Mouse (Mus musculus): Measurements from ENCODE around the gene Adprhl2. TPM values are rescaled to one million over a fixed set of nuclear protein-coding genes. Genes with fewer than 3 reads are reported as not detected.

Adprhl2 gene
- polyA plus RNA-seq, 2 experiments: 59.9 to 66.3 TPM

DNA sequence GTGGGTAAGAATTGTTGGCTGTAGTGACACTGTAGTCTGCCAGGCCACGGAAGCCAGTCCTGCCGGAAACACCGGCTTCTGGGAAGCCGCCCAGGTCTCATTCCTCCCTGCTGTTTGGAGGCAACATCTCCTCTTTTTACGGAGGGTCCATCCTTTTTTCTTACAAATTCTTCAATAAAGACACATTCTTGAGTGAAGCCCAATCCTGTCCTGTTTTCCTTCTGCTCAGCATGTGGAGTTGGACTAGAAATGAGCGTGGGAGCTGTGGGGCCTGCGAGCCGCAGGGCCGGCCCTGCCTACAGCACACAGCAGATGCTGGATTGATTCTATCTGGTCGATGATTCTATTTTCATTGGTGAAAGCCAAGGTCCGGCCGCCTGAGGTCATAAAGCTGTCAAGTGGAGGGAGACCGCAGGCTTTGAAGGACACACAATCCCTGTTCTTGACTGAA, 45.8 kb downstream of the Adprhl2 start:
- WGBS: 81% methylated on average over 13 of the region's 13 CpGs
- H3K27me3 ChIP-seq (ENCODE audit: control insufficient read depth, insufficient read depth, low read length): no peaks in the 10 kb centered on the region
- no peaks in the 10 kb centered on the region for H3K9me3 ChIP-seq (ENCODE audit: control insufficient read depth, low read length)
- DNase-seq (ENCODE audit: low spot score) (no peak), ATAC-seq (ENCODE audit: low FRiP score, low read depth) (no peak)
- no peak overlapping the region for H3K9ac ChIP-seq (ENCODE audit: low read depth, low read length, severe bottlenecking)
- no peak for TF ChIP-seq POLR2A (IDR thresholded peaks at IDR 0.05; ENCODE audit: borderline replicate concordance, extremely low read depth, insufficient read depth, insufficient read length)
- H3K4me2 ChIP-seq (replicated peaks; ENCODE audit: low read depth, low read length, severe bottlenecking): no peak overlapping the region
- H3K36me3 ChIP-seq (ENCODE audit: control insufficient read depth, insufficient read depth, low read length): peaks cover 37% of the 10 kb centered on the region
- no peak overlapping the region for H3K27ac ChIP-seq (replicated peaks; ENCODE audit: low read depth, low read length)
- H3K4me3 ChIP-seq (replicated peaks; ENCODE audit: low read length): no peak overlapping the region
- peaks cover 21% of the 10 kb centered on the region for H3K4me1 ChIP-seq (ENCODE audit: control insufficient read depth, insufficient read depth, low read length)

DNA sequence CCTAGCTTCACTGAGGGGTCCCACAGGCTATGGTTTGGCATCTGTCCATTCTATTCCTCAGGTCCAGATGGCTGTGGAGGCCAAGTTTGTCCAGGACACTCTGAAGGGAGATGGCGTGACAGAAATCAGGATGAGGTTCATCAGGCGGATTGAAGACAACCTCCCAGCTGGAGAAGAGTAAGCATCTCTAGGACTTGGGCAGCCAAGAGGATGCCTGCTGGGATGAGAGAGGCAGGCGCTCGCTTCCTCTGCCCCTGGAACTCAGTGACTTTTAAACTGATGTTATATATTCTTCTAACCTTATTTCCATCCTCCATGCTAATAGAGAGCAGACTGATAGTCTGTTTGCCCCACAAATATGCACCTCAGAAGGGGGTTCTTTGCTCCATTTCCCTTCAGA, 46.4 kb downstream of the Adprhl2 start:
- Histone ChIP-seq H3K4me2 (replicated peaks; ENCODE audit: low read depth, low read length, severe bottlenecking) (no peak overlapping the region), H3K36me3 (ENCODE audit: control insufficient read depth, insufficient read depth, low read length) (peaks cover 37% of the 10 kb centered on the region), H3K4me3 (replicated peaks; ENCODE audit: low read length) (no peak overlapping the region), H3K27me3 (ENCODE audit: control insufficient read depth, insufficient read depth, low read length) (no peaks in the 10 kb centered on the region), H3K9me3 (ENCODE audit: control insufficient read depth, low read length) (no peaks in the 10 kb centered on the region), H3K9ac (ENCODE audit: low read depth, low read length, severe bottlenecking) (no peak overlapping the region), H3K27ac (replicated peaks; ENCODE audit: low read depth, low read length) (no peak overlapping the region), H3K4me1 (ENCODE audit: control insufficient read depth, insufficient read depth, low read length) (peaks cover 21% of the 10 kb centered on the region)
- DNase-seq (ENCODE audit: low spot score): no peak
- WGBS: 95% methylated on average over 4 of the region's 4 CpGs
- no peak for ATAC-seq (ENCODE audit: low FRiP score, low read depth)
- no peak for TF ChIP-seq POLR2A (IDR thresholded peaks at IDR 0.05; ENCODE audit: borderline replicate concordance, extremely low read depth, insufficient read depth, insufficient read length)

DNA sequence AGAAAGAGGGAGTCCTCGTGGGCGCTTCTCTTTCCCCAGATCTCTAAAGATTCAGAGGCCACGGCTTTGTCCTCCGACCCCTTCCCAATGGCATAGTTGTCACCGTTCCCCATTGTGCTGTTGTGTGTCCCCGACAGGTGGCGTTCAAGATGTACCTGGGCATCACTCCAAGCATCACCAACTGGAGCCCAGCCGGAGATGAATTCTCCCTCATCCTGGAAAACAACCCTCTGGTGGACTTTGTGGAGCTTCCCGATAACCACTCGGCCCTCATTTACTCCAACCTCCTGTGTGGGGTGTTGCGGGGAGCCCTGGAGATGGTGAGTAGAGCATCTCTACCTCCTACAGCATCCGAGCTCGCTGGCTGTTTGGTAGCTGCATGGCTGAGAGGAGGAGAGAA, 47.8 kb downstream of the Adprhl2 start:
- no peak for DNase-seq (ENCODE audit: low spot score)
- peaks cover 37% of the 10 kb centered on the region for H3K36me3 ChIP-seq (ENCODE audit: control insufficient read depth, insufficient read depth, low read length)
- WGBS: 72% methylated on average over 13 of the region's 13 CpGs
- TF ChIP-seq POLR2A (IDR thresholded peaks at IDR 0.05; ENCODE audit: borderline replicate concordance, extremely low read depth, insufficient read depth, insufficient read length): no peak
- H3K9me3 ChIP-seq (ENCODE audit: control insufficient read depth, low read length): no peaks in the 10 kb centered on the region
- no peak overlapping the region for H3K27ac ChIP-seq (replicated peaks; ENCODE audit: low read depth, low read length)
- H3K4me2 ChIP-seq (replicated peaks; ENCODE audit: low read depth, low read length, severe bottlenecking): no peak overlapping the region
- ATAC-seq (ENCODE audit: low FRiP score, low read depth): no peak
- no peak overlapping the region for H3K4me3 ChIP-seq (replicated peaks; ENCODE audit: low read length)
- H3K9ac ChIP-seq (ENCODE audit: low read depth, low read length, severe bottlenecking): no peak overlapping the region
- peaks cover 10% of the 10 kb centered on the region for H3K4me1 ChIP-seq (ENCODE audit: control insufficient read depth, insufficient read depth, low read length)
- H3K27me3 ChIP-seq (ENCODE audit: control insufficient read depth, insufficient read depth, low read length): no peaks in the 10 kb centered on the region

DNA sequence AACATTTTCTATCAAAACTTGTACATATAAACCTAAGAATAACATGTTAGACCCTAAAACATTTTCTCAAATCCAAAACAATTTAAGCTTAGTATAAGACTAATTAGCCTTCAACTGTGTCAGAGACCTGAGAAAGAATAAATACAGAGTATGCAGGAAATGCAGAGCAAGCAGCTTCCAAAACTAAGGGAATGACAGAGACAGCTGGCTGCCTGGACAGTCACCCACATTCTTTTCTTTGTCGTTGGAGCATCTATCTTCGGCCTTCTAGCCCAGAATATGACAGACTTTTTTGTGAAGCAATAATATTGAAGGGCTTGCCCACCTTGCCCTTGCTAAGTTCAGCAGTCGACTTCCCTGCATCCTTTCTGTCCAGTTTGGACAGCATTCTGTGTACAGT, 52.2 kb downstream of the Adprhl2 start:
- no peak for DNase-seq (ENCODE audit: low spot score)
- ATAC-seq (ENCODE audit: low FRiP score, low read depth): no peak

More for the DNA sequence above, 52.2 kb downstream of the Adprhl2 start:
- 75% methylated on average over 3 of the region's 3 CpGs for WGBS
- no peak overlapping the region for H3K9ac ChIP-seq (ENCODE audit: low read depth, low read length, severe bottlenecking)
- H3K27me3 ChIP-seq (ENCODE audit: control insufficient read depth, insufficient read depth, low read length): no peaks in the 10 kb centered on the region
- no peak overlapping the region for H3K4me3 ChIP-seq (replicated peaks; ENCODE audit: low read length)
- TF ChIP-seq POLR2A (IDR thresholded peaks at IDR 0.05; ENCODE audit: borderline replicate concordance, extremely low read depth, insufficient read depth, insufficient read length): no peak
- no peak overlapping the region for H3K4me2 ChIP-seq (replicated peaks; ENCODE audit: low read depth, low read length, severe bottlenecking)
- no peak overlapping the region for H3K27ac ChIP-seq (replicated peaks; ENCODE audit: low read depth, low read length)
- H3K36me3 ChIP-seq (ENCODE audit: control insufficient read depth, insufficient read depth, low read length): peaks cover 31% of the 10 kb centered on the region
- H3K9me3 ChIP-seq (ENCODE audit: control insufficient read depth, low read length): no peaks in the 10 kb centered on the region
- H3K4me1 ChIP-seq (ENCODE audit: control insufficient read depth, insufficient read depth, low read length): no peaks in the 10 kb centered on the region

Other genes starting within 250 kb of the Adprhl2 start
- 44.0 and 50.4 TPM in 2 replicates for gene Lsm10, start 225.1 kb downstream of the Adprhl2 start, polyA plus RNA-seq (2012; rRNA removed)
- gene Lsm10, start 225.1 kb downstream of the Adprhl2 start, polyA plus RNA-seq (2014; fragmentation: Nextera tagmentation; extraction: Ambion mirVana): 53.7 and 54.3 TPM in 2 replicates
- gene Stk40, start 217.7 kb downstream of the Adprhl2 start, polyA plus RNA-seq (2012; rRNA removed): 21.3 and 25.5 TPM in 2 replicates
- 27.9 and 29.1 TPM in 2 replicates for gene Stk40, start 217.7 kb downstream of the Adprhl2 start, polyA plus RNA-seq (2014; fragmentation: Nextera tagmentation; extraction: Ambion mirVana)
- gene Eva1b, start 174.0 kb downstream of the Adprhl2 start, polyA plus RNA-seq (2012; rRNA removed): 120 and 155 TPM in 2 replicates
- gene Eva1b, start 174.0 kb downstream of the Adprhl2 start, polyA plus RNA-seq (2014; fragmentation: Nextera tagmentation; extraction: Ambion mirVana): 101 and 106 TPM in 2 replicates
- 7.1 and 8.5 TPM in 2 replicates for gene Sh3d21, start 158.2 kb downstream of the Adprhl2 start, polyA plus RNA-seq (2012; rRNA removed)
- 8.9 and 10.9 TPM in 2 replicates for gene Sh3d21, start 158.2 kb downstream of the Adprhl2 start, polyA plus RNA-seq (2014; fragmentation: Nextera tagmentation; extraction: Ambion mirVana)
- gene Thrap3, start 118.9 kb downstream of the Adprhl2 start, polyA plus RNA-seq (2012; rRNA removed): 168 and 191 TPM in 2 replicates
- gene Thrap3, start 118.9 kb downstream of the Adprhl2 start, polyA plus RNA-seq (2014; fragmentation: Nextera tagmentation; extraction: Ambion mirVana): 204 and 229 TPM in 2 replicates
- gene Map7d1, start 65.4 kb downstream of the Adprhl2 start, polyA plus RNA-seq (2012; rRNA removed): 113 and 119 TPM in 2 replicates
- 58.3 and 68.4 TPM in 2 replicates for gene Map7d1, start 65.4 kb downstream of the Adprhl2 start, polyA plus RNA-seq (2014; fragmentation: Nextera tagmentation; extraction: Ambion mirVana)
- 93.6 and 113 TPM in 2 replicates for gene Trappc3, start 59.4 kb downstream of the Adprhl2 start, polyA plus RNA-seq (2012; rRNA removed)
- gene Trappc3, start 59.4 kb downstream of the Adprhl2 start, polyA plus RNA-seq (2014; fragmentation: Nextera tagmentation; extraction: Ambion mirVana): 34.5 and 38.3 TPM in 2 replicates
- gene Col8a2, start 34.9 kb downstream of the Adprhl2 start, polyA plus RNA-seq (2012; rRNA removed): 50.3 and 57.4 TPM in 2 replicates
- 74.6 and 75.4 TPM in 2 replicates for gene Col8a2, start 34.9 kb downstream of the Adprhl2 start, polyA plus RNA-seq (2014; fragmentation: Nextera tagmentation; extraction: Ambion mirVana)
- 48.9 and 52.5 TPM in 2 replicates for gene Tekt2, start 4.0 kb upstream of the Adprhl2 start, polyA plus RNA-seq (2012; rRNA removed)
- gene Tekt2, start 4.0 kb upstream of the Adprhl2 start, polyA plus RNA-seq (2014; fragmentation: Nextera tagmentation; extraction: Ambion mirVana): 14.4 and 18.7 TPM in 2 replicates
- gene Ago3, start 107.9 kb upstream of the Adprhl2 start, polyA plus RNA-seq (2012; rRNA removed): 6.2 and 6.6 TPM in 2 replicates
- 11.4 and 14.3 TPM in 2 replicates for gene Ago3, start 107.9 kb upstream of the Adprhl2 start, polyA plus RNA-seq (2014; fragmentation: Nextera tagmentation; extraction: Ambion mirVana)
- 22.6 and 25.9 TPM in 2 replicates for gene Ago1, start 146.9 kb upstream of the Adprhl2 start, polyA plus RNA-seq (2012; rRNA removed)
- gene Ago1, start 146.9 kb upstream of the Adprhl2 start, polyA plus RNA-seq (2014; fragmentation: Nextera tagmentation; extraction: Ambion mirVana): 7.2 and 9.2 TPM in 2 replicates
- gene Ago4, start 211.8 kb upstream of the Adprhl2 start, polyA plus RNA-seq (2012; rRNA removed): 2.8 and 3.2 TPM in 2 replicates
- gene Ago4, start 211.8 kb upstream of the Adprhl2 start, polyA plus RNA-seq (2014; fragmentation: Nextera tagmentation; extraction: Ambion mirVana): 3.3 and 3.5 TPM in 2 replicates
- gene Clspn, start 235.2 kb upstream of the Adprhl2 start, polyA plus RNA-seq (2012; rRNA removed): 12.0 and 22.6 TPM in 2 replicates
- 34.2 and 39.2 TPM in 2 replicates for gene Clspn, start 235.2 kb upstream of the Adprhl2 start, polyA plus RNA-seq (2014; fragmentation: Nextera tagmentation; extraction: Ambion mirVana)

All from limb, embryonic 14.5 days (tissue).